Mouse (Mus musculus): Measurements from ENCODE around the gene Hcst. TPM values are rescaled to one million over a fixed set of nuclear protein-coding genes. Genes with fewer than 3 reads are reported as not detected.

Gene Hcst
- polyA plus RNA-seq, 1 experiment from 2014 or later, result 0.72 TPM

GRCm38 (mm10) chr7:30456487-30456886 is 36.8 kb upstream of the Hcst start:
- Histone ChIP-seq H3K4me2 (ENCODE audit: low read depth, low read length) (no peak overlapping the region), H3K27me3 (ENCODE audit: control insufficient read depth, insufficient read depth, low read length) (peaks cover 86% of the 10 kb centered on the region), H3K27ac (replicated peaks; ENCODE audit: low read depth, low read length) (no peak overlapping the region), H3K9ac (replicated peaks; ENCODE audit: low read length) (no peak overlapping the region), H3K9me3 (replicated peaks; ENCODE audit: control insufficient read depth, low read length) (no peaks in the 10 kb centered on the region), H3K4me1 (ENCODE audit: control insufficient read depth, insufficient read depth, low read length) (no peaks in the 10 kb centered on the region; the same call in 1 of the 2 replicates), H3K4me3 (ENCODE audit: low read depth, low read length) (no peak overlapping the region), H3K36me3 (replicated peaks; ENCODE audit: control insufficient read depth, insufficient read depth, low read depth, low read length) (no peaks in the 10 kb centered on the region)
- ATAC-seq (replicated peaks; ENCODE audit: insufficient number of reproducible peaks, low FRiP score, low TSS enrichment, low read depth) (no peak), DNase-seq (ENCODE audit: low spot score) (no peak)
- WGBS, result 3% methylated on average over 9 of the region's 9 CpGs

- WGBS, result 4% methylated on average over 6 of the region's 6 CpGs
- no peaks in the 10 kb centered on the region for H3K9me3 ChIP-seq (replicated peaks; ENCODE audit: control insufficient read depth, low read length)
- DNase-seq (ENCODE audit: low spot score), result no peak
- no peak overlapping the region for H3K27ac ChIP-seq (replicated peaks; ENCODE audit: low read depth, low read length)
- no peak overlapping the region for H3K4me2 ChIP-seq (ENCODE audit: low read depth, low read length)
- no peak for ATAC-seq (replicated peaks; ENCODE audit: insufficient number of reproducible peaks, low FRiP score, low TSS enrichment, low read depth)
- H3K4me3 ChIP-seq (ENCODE audit: low read depth, low read length), result no peak overlapping the region; the same call in 1 of the 2 replicates
- H3K36me3 ChIP-seq (replicated peaks; ENCODE audit: control insufficient read depth, insufficient read depth, low read depth, low read length), result no peaks in the 10 kb centered on the region
- peaks cover 66% of the 10 kb centered on the region for H3K27me3 ChIP-seq (ENCODE audit: control insufficient read depth, insufficient read depth, low read length)
- H3K4me1 ChIP-seq (ENCODE audit: control insufficient read depth, insufficient read depth, low read length), result no peaks in the 10 kb centered on the region; the same call in 1 of the 2 replicates
- no peak overlapping the region for H3K9ac ChIP-seq (replicated peaks; ENCODE audit: low read length)
Observed at GRCm38 (mm10) chr7:30454259-30454658, 34.6 kb upstream of the Hcst start.

- Histone ChIP-seq H3K27ac (replicated peaks; ENCODE audit: low read depth, low read length) (no peak overlapping the region), H3K4me2 (ENCODE audit: low read depth, low read length) (no peak overlapping the region), H3K9me3 (replicated peaks; ENCODE audit: control insufficient read depth, low read length) (no peaks in the 10 kb centered on the region), H3K4me1 (ENCODE audit: control insufficient read depth, insufficient read depth, low read length) (no peaks in the 10 kb centered on the region; the same call in 1 of the 2 replicates), H3K27me3 (ENCODE audit: control insufficient read depth, insufficient read depth, low read length) (peaks cover 61% of the 10 kb centered on the region), H3K9ac (replicated peaks; ENCODE audit: low read length) (no peak overlapping the region), H3K4me3 (ENCODE audit: low read depth, low read length) (no peak overlapping the region; the same call in 1 of the 2 replicates), H3K36me3 (replicated peaks; ENCODE audit: control insufficient read depth, insufficient read depth, low read depth, low read length) (no peaks in the 10 kb centered on the region)
- ATAC-seq (replicated peaks; ENCODE audit: insufficient number of reproducible peaks, low FRiP score, low TSS enrichment, low read depth) (no peak), DNase-seq (ENCODE audit: low spot score) (no peak)
- under 1% methylated on average over 25 of the region's 25 CpGs for WGBS
Observed at GRCm38 (mm10) chr7:30453766-30454165, 34.1 kb upstream of the Hcst start.

GRCm38 (mm10) chr7:30453327-30453726 is 33.7 kb upstream of the Hcst start:
- Histone ChIP-seq H3K4me1 (ENCODE audit: control insufficient read depth, insufficient read depth, low read length) (no peaks in the 10 kb centered on the region; the same call in 1 of the 2 replicates), H3K9ac (replicated peaks; ENCODE audit: low read length) (no peak overlapping the region), H3K27ac (replicated peaks; ENCODE audit: low read depth, low read length) (no peak overlapping the region), H3K4me2 (ENCODE audit: low read depth, low read length) (no peak overlapping the region), H3K4me3 (ENCODE audit: low read depth, low read length) (no peak overlapping the region), H3K36me3 (replicated peaks; ENCODE audit: control insufficient read depth, insufficient read depth, low read depth, low read length) (no peaks in the 10 kb centered on the region), H3K27me3 (ENCODE audit: control insufficient read depth, insufficient read depth, low read length) (peaks cover 59% of the 10 kb centered on the region), H3K9me3 (replicated peaks; ENCODE audit: control insufficient read depth, low read length) (no peaks in the 10 kb centered on the region)
- 12% methylated on average over 25 of the region's 25 CpGs for WGBS
- ATAC-seq (replicated peaks; ENCODE audit: insufficient number of reproducible peaks, low FRiP score, low TSS enrichment, low read depth) (no peak), DNase-seq (ENCODE audit: low spot score) (no peak)

GRCm38 (mm10) chr7:30450241-30450640 is 30.6 kb upstream of the Hcst start:
- H3K4me2 ChIP-seq (ENCODE audit: low read depth, low read length), result no peak overlapping the region
- ATAC-seq (replicated peaks; ENCODE audit: insufficient number of reproducible peaks, low FRiP score, low TSS enrichment, low read depth) (no peak), DNase-seq (ENCODE audit: low spot score) (no peak)
- H3K4me1 ChIP-seq (ENCODE audit: control insufficient read depth, insufficient read depth, low read length), result no peaks in the 10 kb centered on the region
- peaks cover 32% of the 10 kb centered on the region for H3K27me3 ChIP-seq (ENCODE audit: control insufficient read depth, insufficient read depth, low read length)
- 70% methylated on average over 7 of the region's 7 CpGs for WGBS
- H3K27ac ChIP-seq (replicated peaks; ENCODE audit: low read depth, low read length), result no peak overlapping the region
- H3K36me3 ChIP-seq (replicated peaks; ENCODE audit: control insufficient read depth, insufficient read depth, low read depth, low read length), result no peaks in the 10 kb centered on the region
- H3K9ac ChIP-seq (replicated peaks; ENCODE audit: low read length), result no peak overlapping the region
- H3K9me3 ChIP-seq (replicated peaks; ENCODE audit: control insufficient read depth, low read length), result no peaks in the 10 kb centered on the region
- H3K4me3 ChIP-seq (ENCODE audit: low read depth, low read length), result no peak overlapping the region

- WGBS, result 0% methylated on average over 60 of the region's 72 CpGs
- H3K9me3 ChIP-seq (replicated peaks; ENCODE audit: control insufficient read depth, low read length), result no peaks in the 10 kb centered on the region
- ATAC-seq (replicated peaks; ENCODE audit: insufficient number of reproducible peaks, low FRiP score, low TSS enrichment, low read depth) (peak; percentile 54), DNase-seq (ENCODE audit: low spot score) (peak; percentile 75)
- H3K4me1 ChIP-seq (ENCODE audit: control insufficient read depth, insufficient read depth, low read length), result peaks cover 4% of the 10 kb centered on the region
- peak within 1 kb of the TSS; percentile 82 for H3K4me2 ChIP-seq (ENCODE audit: low read depth, low read length)
- H3K9ac ChIP-seq (replicated peaks; ENCODE audit: low read length), result peak within 1 kb of the TSS; percentile 69
- peaks cover 17% of the 10 kb centered on the region; the same call in 1 of the 2 replicates for H3K27me3 ChIP-seq (ENCODE audit: control insufficient read depth, insufficient read depth, low read length)
- no peaks in the 10 kb centered on the region; the same call in 1 of the 2 replicates for H3K36me3 ChIP-seq (replicated peaks; ENCODE audit: control insufficient read depth, insufficient read depth, low read depth, low read length)
- H3K27ac ChIP-seq (replicated peaks; ENCODE audit: low read depth, low read length), result peak within 1 kb of the TSS; percentile 41
- H3K4me3 ChIP-seq (ENCODE audit: low read depth, low read length), result peak within 1 kb of the TSS; percentile 67
Observed at GRCm38 (mm10) chr7:30444971-30445751, 25.5 kb upstream of the Hcst start, which contains the start of gene Aplp1. TSS of gene Aplp1 (minus strand) at chr7:30445535.

- ATAC-seq (replicated peaks; ENCODE audit: insufficient number of reproducible peaks, low FRiP score, low TSS enrichment, low read depth), result peak; percentile 53
- Histone ChIP-seq H3K9ac (replicated peaks; ENCODE audit: low read length) (peak overlapping the region; percentile 69), H3K27me3 (ENCODE audit: control insufficient read depth, insufficient read depth, low read length) (peaks cover 17% of the 10 kb centered on the region; the same call in 1 of the 2 replicates), H3K27ac (replicated peaks; ENCODE audit: low read depth, low read length) (peak overlapping the region; percentile 41; the same call in 1 of the 2 replicates), H3K4me3 (ENCODE audit: low read depth, low read length) (peak overlapping the region; percentile 67), H3K4me2 (ENCODE audit: low read depth, low read length) (peak overlapping the region; percentile 82), H3K9me3 (replicated peaks; ENCODE audit: control insufficient read depth, low read length) (no peaks in the 10 kb centered on the region), H3K36me3 (replicated peaks; ENCODE audit: control insufficient read depth, insufficient read depth, low read depth, low read length) (no peaks in the 10 kb centered on the region; the same call in 1 of the 2 replicates), H3K4me1 (ENCODE audit: control insufficient read depth, insufficient read depth, low read length) (peaks cover 4% of the 10 kb centered on the region)
- DNase-seq (ENCODE audit: low spot score), result peak; percentile 59
- WGBS, result under 1% methylated on average over 38 of the region's 38 CpGs
Observed at GRCm38 (mm10) chr7:30444154-30444970, 24.7 kb upstream of the Hcst start.
